Mouse (Mus musculus): ENCODE data around the gene Idh3b.

Idh3b gene

DNA sequence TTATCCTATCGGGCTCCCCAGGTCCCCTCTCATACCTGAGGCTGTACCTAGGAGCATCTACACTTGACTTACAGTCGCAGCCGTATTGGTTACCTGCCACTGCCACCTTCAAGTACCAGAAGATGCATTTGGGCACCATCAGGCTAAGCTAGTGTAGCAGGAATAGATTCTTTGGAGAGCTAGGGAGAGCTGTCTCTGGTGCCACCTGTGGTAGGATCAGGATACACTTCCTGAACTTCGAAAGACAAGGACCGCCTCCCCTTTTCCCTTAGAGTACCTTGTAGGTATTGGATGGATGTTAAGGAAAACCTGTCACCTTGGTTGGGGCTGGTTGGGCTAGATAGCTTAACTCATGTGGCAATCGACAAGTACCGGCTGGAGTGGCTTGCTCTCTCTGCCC, 16.3 kb downstream of the Idh3b start:
- DNase-seq (ENCODE audit: extremely low spot score, low read depth, low spot score) = no peak

GRCm38 (mm10) chr2:130265520-130265919, 18.8 kb downstream of the Idh3b start:
- DNase-seq (ENCODE audit: extremely low spot score, low read depth, low spot score) = no peak

DNA sequence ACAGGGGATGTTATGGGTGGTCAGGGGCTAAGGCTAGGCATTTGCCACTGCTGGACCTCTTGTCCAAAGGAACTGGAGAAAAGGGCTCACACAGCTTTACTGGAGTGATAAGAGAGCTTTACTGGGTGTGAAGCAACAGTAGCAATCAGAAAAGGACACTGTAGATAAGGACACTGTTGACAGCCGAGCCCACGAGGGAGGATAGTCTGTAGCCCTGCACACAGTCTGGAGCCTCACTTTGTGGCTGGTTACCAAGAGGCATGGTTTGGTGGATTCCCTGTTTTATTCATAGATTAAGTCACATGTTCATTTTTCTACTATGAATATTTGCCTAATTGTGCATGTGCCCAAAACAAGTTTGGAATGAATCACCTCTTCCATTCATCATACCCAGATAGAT, 21.9 kb downstream of the Idh3b start:
- DNase-seq (ENCODE audit: extremely low spot score, low read depth, low spot score) = no peak

GRCm38 (mm10) chr2:130261914-130262313, 22.4 kb downstream of the Idh3b start:
- DNase-seq (ENCODE audit: extremely low spot score, low read depth, low spot score) = no peak

GRCm38 (mm10) chr2:130260822-130261221, 23.5 kb downstream of the Idh3b start:
- no peak for DNase-seq (ENCODE audit: extremely low spot score, low read depth, low spot score)

DNA sequence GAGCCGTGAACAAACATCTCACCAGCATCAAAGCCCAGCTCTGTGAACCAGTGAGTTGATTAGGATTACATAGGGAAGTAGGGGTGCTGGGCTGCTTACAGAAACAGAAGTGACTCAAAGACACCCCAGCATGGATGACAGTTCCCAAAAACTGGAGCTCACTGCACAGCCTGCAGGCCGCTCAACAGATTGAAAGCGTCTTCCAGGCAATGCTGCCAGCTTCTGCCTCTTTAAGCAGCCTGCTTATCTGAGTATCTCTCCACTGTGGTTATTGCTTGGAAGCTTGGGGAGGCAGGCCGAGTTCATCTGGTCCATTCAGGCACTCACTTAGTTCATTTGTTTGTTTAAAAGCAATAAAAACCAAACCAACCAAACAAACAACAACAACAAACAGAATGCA, 27.6 kb downstream of the Idh3b start:
- DNase-seq (ENCODE audit: extremely low spot score, low read depth, low spot score) = no peak

DNA sequence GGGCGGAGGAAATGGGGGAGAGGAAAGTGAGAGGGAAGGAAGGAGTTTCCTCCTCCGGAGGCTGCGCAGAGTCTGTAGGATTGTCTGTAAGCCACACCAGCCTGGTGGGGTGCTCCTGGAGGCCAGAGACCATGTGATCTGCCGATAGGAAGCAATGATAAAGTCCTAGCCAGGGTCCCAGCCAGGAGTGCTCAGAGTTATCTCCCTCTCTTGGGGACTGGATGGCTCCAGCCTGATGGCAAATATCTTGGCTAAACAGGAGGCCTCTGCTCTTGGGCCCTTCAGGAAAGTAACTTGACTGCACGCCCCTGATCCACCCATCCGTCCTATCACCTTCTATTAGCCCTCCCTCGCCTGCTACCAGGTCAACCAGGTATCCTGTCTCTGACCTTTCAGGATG, 36.1 kb downstream of the Idh3b start:
- DNase-seq (ENCODE audit: extremely low spot score, low read depth, low spot score) = no peak

DNA sequence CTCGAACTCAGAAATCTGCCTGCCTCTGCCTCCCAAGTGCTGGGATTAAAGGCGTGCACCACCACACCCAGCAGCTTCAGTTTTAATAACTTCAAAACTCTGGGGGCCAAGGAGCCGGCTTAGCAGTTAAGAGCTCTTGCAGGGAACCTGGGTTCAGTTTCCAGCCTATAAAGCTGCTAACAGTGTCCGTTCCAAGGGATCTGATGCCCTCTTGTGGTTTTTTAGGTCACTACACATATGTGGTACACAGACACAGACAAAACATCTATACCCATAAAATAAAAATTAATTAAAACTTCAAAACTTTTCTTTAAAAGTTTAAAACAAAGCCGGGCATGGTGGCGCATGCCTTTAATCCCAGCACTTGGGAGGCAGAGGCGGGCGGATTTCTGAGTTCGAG, 37.4 kb downstream of the Idh3b start:
- peak; percentile 12 for DNase-seq (ENCODE audit: extremely low spot score, low read depth, low spot score)

Measured in hindlimb bud, embryonic 11.5 days (tissue).